Mouse (Mus musculus): Measurements from ENCODE around the gene Fam122c.

The Fam122c gene

GRCm38 (mm10) chrX:53369534-53370365 lies 96.5 kb downstream of the Fam122c start:
- DNase-seq (ENCODE audit: low read depth, low spot score), result peak; percentile 44

DNA sequence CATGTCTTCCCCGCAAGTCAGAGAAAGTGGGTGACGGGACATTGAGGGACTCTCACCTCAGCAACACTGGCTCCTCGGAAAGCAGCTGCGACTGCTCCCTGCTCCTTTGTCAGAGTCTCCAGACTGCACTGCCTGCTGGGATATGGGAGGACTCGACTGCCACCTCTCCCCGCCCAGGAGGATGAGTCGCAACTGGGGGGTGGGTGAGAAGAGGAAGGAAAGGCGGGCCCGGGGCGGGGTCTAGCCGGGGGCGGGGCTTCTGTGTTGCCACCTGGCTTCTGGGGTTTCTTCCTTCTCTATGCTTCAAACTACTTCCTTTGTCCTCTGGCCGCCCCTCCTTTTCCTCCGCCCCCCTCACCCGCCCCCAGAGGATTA lies 97.1 kb downstream of the Fam122c start, which contains the start of gene Mospd1:
TSS of gene Mospd1 (minus strand) at position 137 of the 375 bp plus-strand sequence.
- peak; percentile 87 for DNase-seq (ENCODE audit: low read depth, low spot score)
